Mouse (Mus musculus) urinary bladder, adult 2 months (tissue): ENCODE results near the gene Tap1. TPM values are rescaled to one million over a fixed set of nuclear protein-coding genes. Genes with fewer than 3 reads are reported as not detected.

Source experiments
- DNase-seq: peaks from one replicate; pipeline ENCODE4 v3.0.0; 2022; ENCODE audit warnings: low spot score
- polyA plus RNA-seq: library from polyadenylated mRNA; depleted of rRNA; stranded (reverse); fragments of >200 nt; gene quantifications from 2 replicates; pipeline ENCODE4 v1.2.3, GENCODE M21; 2012; rRNA removed

The Tap1 gene
- polyA plus RNA-seq, 1 experiment = 29.5 TPM

- peak; percentile 42 for DNase-seq
These were observed 47.6 kb downstream of the Tap1 start for GRCm38 (mm10) chr17:34234926-34235325.

- DNase-seq = no peak
These were observed 49.3 kb downstream of the Tap1 start for GRCm38 (mm10) chr17:34236691-34237090.

- DNase-seq = no peak
These were observed 50.4 kb downstream of the Tap1 start for GRCm38 (mm10) chr17:34237741-34238140.

DNA sequence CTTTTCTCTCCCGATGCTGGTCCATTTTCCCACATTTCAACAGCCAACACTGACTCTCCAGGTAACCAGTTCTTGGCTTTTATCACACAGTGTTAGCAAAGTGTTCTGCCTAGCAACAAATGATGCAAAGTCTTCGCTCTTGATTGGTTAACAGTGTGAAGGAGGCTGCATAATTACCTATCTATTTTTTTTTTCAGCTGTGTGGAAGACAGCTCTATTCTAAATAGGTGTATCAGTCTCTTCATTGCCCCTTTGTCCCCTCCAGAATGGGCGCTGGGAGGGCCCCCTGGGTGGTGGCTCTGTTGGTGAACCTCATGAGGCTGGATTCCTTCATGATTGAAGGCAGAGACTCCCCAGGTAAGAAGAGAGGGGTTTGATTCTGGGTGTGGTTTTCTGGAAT lies 51.4 kb downstream of the Tap1 start, which contains the start of gene H2-Ob:
H2-Ob (plus strand) TSS at position 198 of the 400 bp plus-strand sequence.
- DNase-seq = no peak

GRCm38 (mm10) chr17:34239601-34240041 lies 52.3 kb downstream of the Tap1 start:
- DNase-seq = no peak

DNA sequence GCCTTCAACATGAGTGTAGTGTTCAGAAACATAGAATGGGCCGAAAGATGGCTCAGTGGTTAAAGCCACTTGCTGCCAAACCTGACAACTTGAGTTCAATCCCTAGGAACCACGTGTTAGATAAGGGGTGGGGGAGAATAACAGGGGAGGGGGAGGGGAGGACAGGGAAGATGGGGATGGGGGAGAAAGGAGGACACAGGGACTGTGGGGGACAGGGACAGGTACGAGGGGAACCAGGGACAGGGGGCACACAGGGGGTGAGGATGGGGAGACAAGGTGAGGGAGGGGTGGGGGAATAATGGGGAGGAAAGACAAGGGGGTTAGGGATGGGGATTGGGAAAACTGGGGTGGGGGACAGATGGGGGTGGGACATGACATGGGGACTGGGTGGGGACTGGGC lies 53.0 kb downstream of the Tap1 start:
- no peak for DNase-seq

DNA sequence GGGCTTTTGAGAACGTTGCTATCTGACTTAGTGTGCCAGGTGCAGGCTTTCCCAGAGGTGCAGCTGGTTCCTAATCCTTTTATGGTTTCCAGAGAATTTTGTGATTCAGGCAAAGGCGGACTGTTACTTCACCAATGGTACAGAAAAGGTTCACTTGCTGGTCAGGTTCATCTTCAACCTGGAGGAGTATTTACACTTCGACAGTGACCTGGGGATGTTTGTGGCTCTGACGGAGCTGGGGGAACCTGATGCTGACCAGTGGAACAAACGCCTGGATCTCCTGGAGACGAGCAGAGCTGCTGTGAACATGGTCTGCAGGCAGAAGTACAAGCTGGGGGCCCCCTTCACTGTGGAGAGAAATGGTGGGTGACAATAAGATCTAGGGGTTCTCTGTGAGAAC lies 53.6 kb downstream of the Tap1 start:
- no peak for DNase-seq

GRCm38 (mm10) chr17:34244656-34245055 lies 57.3 kb downstream of the Tap1 start:
- no peak for DNase-seq

Other genes starting within 250 kb of the Tap1 start
- gene Pfdn6, start 247.2 kb upstream of the Tap1 start, polyA plus RNA-seq = 86.5 and 87.2 TPM in 2 replicates
- 15.8 and 17.2 TPM in 2 replicates for gene Wdr46, start 246.9 kb upstream of the Tap1 start, polyA plus RNA-seq
- gene B3galt4, start 236.1 kb upstream of the Tap1 start, polyA plus RNA-seq = 7.7 TPM in 2 replicates
- 39.3 and 39.7 TPM in 2 replicates for gene Vps52, start 231.7 kb upstream of the Tap1 start, polyA plus RNA-seq
- 1,060 and 1,160 TPM in 2 replicates for gene Rps18, start 231.6 kb upstream of the Tap1 start, polyA plus RNA-seq
- 987 and 1,071 TPM in 2 replicates for gene H2-K1, start 187.2 kb upstream of the Tap1 start, polyA plus RNA-seq
- 46.1 and 76.8 TPM in 2 replicates for gene Ring1, start 162.9 kb upstream of the Tap1 start, polyA plus RNA-seq
- 86.6 and 112 TPM in 2 replicates for gene H2-Ke6, start 159.5 kb upstream of the Tap1 start, polyA plus RNA-seq
- gene Slc39a7, start 155.9 kb upstream of the Tap1 start, polyA plus RNA-seq = 106 and 110 TPM in 2 replicates
- gene Rxrb, start 155.7 kb upstream of the Tap1 start, polyA plus RNA-seq = 47.7 and 53.1 TPM in 2 replicates
- 0.99 and 1.8 TPM in 2 replicates for gene Col11a2, start 148.1 kb upstream of the Tap1 start, polyA plus RNA-seq
- gene H2-Oa, start 95.2 kb upstream of the Tap1 start, polyA plus RNA-seq = 1.7 and 2.1 TPM in 2 replicates
- gene H2-DMa, start 68.0 kb upstream of the Tap1 start, polyA plus RNA-seq = 30.0 and 31.9 TPM in 2 replicates
- 135 and 154 TPM in 2 replicates for gene Brd2, start 64.9 kb upstream of the Tap1 start, polyA plus RNA-seq
- 4.1 and 4.9 TPM in 2 replicates for gene H2-DMb2, start 44.2 kb upstream of the Tap1 start, polyA plus RNA-seq
- gene H2-DMb1, start 34.5 kb upstream of the Tap1 start, polyA plus RNA-seq = 22.4 and 22.8 TPM in 2 replicates
- gene Psmb9, start 211 bp downstream of the Tap1 start, polyA plus RNA-seq = 34.7 and 37.4 TPM in 2 replicates
- gene Psmb8, start 10.2 kb downstream of the Tap1 start, polyA plus RNA-seq = 81.2 and 88.3 TPM in 2 replicates
- gene Tap2, start 16.0 kb downstream of the Tap1 start, polyA plus RNA-seq = 37.9 and 42.4 TPM in 2 replicates
- gene H2-Ob, start 51.4 kb downstream of the Tap1 start, polyA plus RNA-seq = 2.7 and 5.0 TPM in 2 replicates
- gene H2-Ab1, start 70.1 kb downstream of the Tap1 start, polyA plus RNA-seq = 251 and 267 TPM in 2 replicates
- 281 and 288 TPM in 2 replicates for gene H2-Aa, start 100.3 kb downstream of the Tap1 start, polyA plus RNA-seq
- gene H2-Eb1, start 118.3 kb downstream of the Tap1 start, polyA plus RNA-seq = 248 and 252 TPM in 2 replicates
- gene H2-Eb2, start 138.1 kb downstream of the Tap1 start, polyA plus RNA-seq = 0.09 and 0.18 TPM in 2 replicates
- 0.28 and 0.40 TPM in 2 replicates for gene Btnl2, start 167.3 kb downstream of the Tap1 start, polyA plus RNA-seq
- not detected in 2 replicates for gene Btnl1, start 189.6 kb downstream of the Tap1 start, polyA plus RNA-seq
- 1.2 and 1.6 TPM in 2 replicates for gene BC051142, start 211.3 kb downstream of the Tap1 start, polyA plus RNA-seq